Mouse (Mus musculus) A20 (cell line): ENCODE results near the gene Elovl6.

Experiments used
- DNase-seq: peaks from one replicate; pipeline ENCODE4 v3.0.0-alpha.2; 2011; ENCODE audit warnings: low read depth, low spot score

Gene Elovl6

DNA sequence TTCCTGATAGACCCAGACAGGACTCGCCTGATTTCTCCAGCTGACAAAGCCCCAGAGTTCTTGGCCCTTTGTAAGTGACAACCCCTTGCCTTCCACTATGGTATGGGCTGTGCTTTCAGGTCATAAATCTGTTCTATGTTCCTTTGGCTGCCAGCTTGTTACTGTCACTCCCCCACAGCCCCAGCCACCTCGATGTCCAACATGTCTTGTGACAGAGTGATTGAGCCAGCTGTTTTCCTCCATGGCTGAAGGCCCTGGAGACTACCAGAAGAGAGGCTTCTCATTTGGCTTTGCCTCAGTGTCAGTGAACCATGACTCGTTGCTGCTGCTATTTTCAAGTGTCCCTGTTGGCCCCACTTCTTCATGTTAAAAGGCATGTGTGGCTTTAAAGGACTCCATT lies 113.3 kb downstream of the Elovl6 start:
- DNase-seq: peak; percentile 26

DNA sequence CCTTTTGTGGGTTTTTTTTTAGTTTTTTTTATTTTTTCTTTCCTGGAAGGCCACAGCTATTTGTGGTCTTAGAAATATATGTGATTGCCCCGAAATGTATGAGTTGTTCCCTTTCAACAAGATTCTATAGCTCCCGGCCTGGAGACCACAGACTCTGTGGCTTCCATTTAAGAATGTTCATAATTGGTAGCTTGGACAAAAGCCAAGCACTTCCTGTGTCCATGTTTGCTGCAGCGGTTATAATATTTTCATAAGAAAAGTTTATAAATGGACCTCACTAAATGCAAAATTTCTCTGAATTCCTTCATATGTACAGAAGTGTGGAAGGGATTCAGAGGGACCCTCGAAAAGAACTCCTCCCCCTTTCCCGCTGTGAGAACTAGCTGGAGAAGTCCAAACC lies 114.6 kb downstream of the Elovl6 start:
- no peak for DNase-seq

DNA sequence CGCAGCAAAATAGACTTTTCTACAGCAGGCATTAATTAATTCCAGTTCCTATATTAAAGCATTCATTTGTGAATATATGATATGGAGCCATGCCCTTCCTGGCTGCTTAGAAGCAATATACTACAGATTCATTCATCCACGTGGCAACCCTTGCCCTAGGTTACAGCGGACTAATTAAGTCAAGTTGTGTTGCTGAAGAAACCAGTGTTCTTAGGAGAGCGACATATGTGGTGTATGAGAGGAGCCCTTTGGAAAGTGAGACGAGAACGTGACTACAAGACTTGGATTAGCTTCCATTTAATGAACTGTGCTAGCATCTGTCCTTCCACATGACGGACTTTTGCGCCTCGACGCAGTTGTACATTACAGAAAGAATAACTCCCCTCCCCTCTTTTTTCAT lies 115.2 kb downstream of the Elovl6 start:
- DNase-seq: no peak

DNA sequence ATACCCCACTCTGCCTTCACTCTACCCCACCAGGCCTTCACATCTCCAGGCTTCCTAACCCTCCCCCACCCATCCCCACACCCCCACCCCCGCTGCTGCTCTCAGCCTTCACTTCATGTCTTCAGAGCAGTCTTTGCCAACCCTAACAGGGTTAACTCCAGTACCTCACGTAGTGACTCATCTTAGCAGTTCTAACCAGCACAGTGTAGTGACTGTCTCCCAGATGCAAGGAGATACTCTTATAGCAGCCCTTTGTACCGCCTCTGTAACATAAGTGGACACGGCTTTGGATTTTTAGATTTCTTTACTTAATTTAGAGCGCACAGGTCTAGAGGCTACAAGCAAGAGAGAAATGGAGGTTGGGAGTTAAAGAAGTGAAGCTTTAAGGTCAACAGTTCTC lies 116.4 kb downstream of the Elovl6 start:
- DNase-seq: no peak

DNA sequence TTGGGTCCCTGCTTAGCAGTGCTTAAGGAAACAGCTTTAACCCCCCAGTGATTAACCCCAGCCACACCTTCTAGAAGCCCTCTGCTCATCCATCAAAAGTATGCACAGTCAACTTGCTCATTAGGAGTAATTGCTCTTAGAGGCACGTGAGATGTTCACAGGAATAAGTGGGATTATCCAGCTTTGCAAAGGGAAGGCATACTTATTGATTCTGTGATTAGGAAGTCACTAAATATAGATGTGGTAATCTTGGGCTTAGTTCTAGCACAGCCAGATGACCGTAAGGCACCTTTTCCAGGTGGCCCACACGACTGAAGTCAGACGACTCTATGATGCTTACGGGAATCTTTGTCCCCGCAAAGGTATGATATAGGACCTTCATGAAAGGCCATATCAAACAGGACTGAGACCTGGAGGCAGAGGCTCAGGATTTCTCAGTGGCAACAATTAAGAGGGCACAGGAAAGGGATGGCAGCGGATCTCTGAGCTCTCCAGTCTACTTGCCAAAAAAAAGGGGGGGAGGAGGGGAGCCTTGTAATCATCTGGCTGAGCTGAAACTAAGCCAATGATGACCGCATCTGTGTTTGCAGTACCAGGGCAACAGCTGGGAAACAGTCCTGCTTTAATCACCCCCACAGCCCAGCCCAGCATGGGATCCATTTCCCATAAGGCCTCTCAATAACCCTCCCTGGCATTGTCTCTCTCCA lies 117.6 kb downstream of the Elovl6 start:
- DNase-seq: no peak

DNA sequence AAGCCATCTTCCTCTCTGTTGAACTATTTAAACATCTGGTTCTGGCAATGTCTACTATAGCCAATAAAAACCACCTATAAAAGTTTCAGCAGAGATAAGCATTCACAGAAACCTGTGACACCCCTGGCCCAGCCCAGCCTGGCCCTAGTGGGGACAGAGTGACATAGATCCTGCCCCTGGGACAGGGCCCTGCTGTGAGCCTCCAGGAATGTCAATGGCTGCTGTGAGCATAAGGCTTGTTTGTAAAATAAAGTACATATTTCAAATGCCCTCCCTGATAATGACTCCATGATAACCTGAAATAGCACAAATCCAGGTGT lies 118.1 kb downstream of the Elovl6 start:
- no peak for DNase-seq

DNA sequence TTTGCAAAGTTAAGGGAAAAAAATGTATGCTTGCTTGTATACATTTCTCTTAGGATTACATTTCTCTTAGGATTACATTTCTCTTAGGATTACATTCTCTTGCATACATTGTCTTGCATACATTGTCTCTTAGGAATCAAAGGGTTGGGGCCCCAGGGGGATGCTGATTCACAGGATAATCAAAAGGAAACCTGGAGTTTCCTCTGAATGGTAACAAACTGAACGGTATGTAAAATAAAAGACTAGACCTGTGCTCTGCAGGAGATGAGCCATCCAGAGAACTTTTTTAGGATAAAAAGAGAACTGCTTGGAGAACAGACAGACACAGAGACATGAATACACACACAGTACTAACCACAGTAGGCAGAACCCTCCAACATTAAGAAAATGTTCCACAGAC lies 118.8 kb downstream of the Elovl6 start:
- no peak for DNase-seq

DNA sequence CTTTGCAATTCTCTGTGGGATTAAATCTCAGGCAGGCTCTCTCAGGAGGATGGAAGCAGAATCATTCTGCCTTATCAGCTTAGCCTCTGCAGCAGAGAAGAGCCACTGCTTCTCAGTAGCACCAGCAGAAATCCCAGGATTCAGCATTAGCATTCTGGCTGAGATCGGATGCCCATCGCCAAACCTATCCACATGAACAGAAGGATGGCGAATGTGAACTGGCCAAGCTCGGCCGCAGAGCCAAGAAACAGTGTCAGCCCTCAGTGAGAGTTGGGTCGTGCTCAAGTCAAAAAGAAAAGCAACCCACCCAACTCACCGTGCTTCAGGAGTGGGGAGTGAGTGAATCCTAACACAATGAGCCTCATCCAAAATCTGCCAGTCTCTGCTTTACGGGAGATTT lies 119.6 kb downstream of the Elovl6 start:
- DNase-seq: no peak

DNA sequence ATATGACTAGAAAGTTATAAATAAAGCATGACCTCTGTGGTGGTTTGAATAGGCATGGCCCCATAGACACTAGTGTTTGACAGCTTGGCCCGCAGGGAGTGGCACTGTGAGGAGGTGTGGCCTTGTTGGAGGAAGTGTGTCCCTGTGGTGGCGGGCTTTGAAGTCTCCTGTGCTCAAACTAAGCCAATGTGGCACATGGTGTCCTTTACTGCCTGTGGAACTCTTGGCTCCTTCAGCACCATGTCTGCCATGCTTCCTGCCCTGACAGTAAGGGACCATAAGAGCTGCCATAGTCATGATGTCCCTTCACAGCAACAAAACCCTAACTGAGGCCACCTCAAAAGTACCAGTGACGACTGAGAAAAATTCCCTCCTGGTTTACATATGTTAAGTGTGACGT lies 120.3 kb downstream of the Elovl6 start:
- DNase-seq: no peak

DNA sequence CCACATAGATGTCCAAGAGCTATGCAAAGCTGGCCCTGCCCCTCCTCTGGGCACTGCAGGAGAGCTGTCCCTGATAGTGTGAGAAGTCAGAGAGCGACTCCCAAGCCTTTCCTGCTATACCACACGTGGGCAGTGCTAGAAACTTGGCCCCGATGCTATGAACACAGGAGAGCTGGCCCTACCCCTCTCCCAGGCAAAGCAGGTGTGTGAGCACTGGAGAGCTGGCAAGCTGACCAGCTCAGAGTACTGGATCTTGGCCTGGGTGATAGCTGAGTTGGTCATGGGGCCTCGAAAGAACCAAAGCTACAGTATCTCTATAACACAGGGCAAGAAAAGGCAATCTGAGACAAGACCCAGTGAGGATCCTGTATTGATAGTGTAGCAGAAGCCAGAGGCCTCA lies 124.4 kb downstream of the Elovl6 start:
- no peak for DNase-seq

DNA sequence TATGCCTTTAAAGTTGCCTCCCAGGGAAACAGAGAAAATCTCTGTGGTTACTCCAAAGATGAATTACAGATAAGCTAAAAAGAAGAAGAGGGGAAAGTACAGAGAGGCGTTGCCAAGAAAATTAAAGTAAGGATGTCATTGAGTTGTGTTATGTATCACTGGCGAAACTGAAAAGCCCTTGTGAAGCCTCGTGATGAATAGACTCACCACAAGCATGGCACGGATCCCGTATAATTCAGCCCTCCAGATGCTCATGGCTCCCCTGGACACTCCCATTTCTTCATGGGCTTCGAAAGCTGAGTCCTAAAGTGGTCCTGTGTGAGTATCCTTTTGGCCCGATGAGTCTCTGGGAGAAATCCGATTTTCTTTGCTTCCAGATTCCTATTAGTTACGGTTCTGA lies 125.1 kb downstream of the Elovl6 start:
- DNase-seq: no peak

DNA sequence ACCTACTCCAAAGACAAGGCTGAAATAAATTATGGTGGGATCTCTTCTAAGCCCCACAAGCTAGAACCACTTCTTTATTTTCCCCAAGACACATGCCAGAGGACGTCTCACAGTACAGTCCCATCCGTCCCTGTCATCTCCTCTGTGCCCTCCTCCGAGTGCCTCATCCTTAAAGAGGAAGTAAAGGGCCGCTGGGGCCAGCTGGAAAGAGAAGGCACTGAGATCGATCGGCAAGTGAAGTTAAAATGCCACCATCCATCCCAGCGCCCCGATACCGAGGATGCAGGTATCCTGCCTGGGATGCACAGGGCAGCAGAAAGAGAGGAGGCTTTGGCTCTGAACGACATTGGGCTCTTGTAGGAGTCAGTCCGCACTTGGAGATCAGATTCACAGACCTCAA lies 125.6 kb downstream of the Elovl6 start:
- DNase-seq: no peak

DNA sequence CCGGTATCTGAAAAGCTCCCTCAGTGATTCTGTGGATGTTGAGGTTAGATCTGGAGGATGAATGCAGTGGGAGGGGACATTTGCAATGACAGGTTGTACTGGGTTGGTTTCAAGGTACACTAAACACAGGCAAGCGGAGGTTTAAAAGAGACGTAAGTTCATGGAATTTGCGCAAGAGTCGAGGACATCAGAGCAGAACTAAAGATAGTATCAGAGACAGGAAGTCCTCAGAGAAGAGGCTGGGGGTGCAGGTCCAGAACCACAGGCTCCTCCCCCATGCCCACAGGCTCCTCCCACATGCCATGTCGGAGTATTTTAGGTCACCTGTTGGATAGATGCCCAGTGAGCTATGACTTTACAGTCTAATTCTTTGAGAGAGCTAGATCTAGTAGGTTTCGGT lies 126.6 kb downstream of the Elovl6 start:
- no peak for DNase-seq

DNA sequence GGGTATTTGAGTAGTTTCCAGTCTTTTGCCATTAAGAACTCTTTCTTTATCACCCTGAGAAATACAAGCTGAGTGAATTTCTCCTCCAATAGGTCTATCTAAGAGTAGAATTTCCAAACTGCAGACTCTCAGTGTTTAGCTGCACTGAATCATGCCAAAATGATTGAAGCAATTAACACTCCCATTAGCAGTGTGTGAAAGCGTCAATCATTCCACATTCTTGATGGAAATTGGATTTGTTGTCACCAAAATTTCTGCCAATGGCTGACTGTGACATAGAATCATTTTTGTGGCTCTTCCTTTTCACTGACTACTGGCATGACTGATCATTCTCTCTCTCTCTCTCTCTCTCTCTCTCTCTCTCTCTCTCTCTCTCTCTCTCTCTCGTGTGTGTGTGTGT lies 131.8 kb downstream of the Elovl6 start:
- no peak for DNase-seq

DNA sequence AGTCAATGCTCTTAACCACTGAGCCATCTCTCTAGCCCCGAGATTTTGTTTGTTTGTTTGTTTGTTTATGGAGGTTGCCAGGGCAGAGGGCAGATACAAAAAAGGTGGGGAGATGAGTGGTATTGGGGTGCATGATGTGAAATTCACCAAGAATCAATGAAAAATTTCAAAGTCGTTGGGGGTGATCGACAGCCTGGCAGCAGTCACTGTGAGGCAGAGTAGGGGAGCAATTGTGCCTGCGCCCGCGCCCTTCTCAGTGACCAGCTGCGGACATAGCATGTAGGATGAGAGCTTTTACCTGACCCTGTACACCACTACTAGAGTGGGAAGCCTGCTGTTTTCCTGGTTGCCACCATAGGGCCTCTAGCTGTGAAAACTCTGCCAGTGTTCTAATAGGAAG lies 143.8 kb downstream of the Elovl6 start:
- DNase-seq: no peak

DNA sequence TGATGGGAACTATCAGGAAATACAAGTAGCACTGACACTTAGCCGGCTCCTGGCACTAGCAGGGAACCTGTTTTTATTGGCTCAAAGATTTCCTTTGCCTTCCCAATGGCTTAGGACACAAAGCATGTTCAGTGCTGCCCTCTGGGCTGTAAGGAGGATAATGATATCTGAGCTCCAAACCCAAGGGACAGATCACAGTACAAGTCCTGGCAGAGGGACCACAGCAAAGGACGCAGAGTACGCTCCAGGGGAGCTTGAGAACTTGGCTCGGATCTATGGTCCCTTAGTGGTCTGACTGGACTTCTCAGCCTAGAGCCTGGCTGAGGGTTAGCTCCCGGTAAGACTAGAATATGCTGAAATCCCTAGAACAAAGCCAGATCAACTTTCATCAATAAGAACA lies 148.1 kb downstream of the Elovl6 start:
- DNase-seq: no peak

DNA sequence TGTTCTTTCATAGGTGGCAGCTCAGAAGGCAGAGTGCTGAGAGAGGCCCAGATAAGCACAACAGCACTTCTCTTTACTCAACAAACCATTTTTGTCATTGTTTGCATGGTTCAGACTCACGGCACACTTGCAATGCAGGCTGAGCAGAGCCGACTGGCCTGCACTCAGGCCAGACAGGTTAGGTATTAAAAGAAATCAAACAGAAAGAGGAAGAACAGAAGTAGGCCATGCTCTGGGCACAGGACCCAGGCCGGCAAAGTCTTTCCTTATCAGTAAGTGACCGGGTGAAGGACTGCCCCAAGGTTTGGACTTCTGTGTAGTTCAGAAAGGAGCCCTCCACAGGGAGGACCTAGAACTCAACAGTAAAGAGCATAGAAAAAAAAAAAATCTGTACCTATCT lies 149.7 kb downstream of the Elovl6 start:
- no peak for DNase-seq

DNA sequence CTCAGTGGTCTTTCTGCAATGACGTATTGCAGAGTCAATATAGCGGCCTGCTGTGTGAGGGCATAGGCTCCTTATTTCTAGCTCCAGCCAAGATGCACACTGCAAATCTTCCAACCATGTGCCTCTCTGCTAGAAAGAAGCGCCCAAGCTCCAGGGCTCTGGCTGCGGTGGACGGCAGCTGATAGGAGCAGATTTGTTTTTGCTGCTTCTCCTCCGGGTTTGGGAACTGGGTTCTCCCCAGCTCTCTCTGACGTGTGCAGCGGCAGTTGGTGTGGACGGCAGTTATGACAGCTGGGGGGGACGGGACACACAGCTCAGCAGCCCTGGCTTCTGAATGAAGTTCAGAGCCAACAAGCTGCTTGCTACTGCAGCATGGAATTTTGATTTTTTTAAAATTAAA lies 150.2 kb downstream of the Elovl6 start:
- DNase-seq: no peak

DNA sequence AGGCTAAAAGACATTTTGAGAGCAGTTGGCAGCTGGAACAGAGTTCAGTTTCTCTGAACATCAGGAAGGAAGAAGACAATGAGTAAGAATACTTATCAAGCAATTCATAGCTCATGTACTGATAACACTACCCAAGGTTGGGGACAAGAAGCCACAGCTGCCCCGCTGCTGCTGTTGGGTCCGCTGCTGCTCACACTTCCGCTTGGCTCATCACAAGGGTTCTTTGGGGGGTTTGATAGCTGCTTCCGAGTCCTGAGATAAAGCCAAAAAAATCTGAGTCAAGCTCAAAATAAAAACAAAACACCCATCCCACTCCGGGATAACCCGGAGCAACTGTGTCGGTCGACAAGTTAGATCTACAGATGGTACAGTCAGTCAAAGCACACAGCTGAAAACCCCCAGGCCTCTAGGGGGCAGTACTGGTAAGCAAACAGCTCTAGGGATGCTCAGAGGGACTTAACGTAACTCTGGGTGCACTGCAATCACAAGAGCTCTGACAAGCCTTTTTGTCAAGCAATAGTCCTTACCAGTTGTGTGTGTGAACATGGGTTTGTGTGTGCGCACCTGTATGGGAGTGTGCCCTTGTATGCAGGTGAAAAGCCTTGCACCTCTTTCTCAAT lies 151.0 kb downstream of the Elovl6 start:
- peak; percentile 24 for DNase-seq

DNA sequence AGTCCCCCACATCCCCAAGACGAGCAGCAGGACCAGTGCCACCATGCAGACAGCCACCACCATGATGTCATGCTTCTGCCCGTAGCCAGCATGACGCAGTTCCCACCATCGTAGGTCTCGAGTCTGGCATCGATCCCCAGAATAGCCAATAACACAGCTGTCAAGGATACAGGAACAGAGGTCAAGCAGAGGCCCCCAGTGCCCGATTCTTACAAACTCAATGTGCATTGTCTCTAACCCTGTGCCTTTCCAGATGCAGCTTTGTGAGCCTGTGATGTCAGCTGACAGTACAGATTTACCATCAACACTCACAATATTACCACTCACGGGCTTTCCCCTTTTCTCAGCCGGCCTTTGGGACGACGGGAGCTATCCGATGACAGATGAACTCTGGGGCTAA lies 154.0 kb downstream of the Elovl6 start:
- DNase-seq: no peak

DNA sequence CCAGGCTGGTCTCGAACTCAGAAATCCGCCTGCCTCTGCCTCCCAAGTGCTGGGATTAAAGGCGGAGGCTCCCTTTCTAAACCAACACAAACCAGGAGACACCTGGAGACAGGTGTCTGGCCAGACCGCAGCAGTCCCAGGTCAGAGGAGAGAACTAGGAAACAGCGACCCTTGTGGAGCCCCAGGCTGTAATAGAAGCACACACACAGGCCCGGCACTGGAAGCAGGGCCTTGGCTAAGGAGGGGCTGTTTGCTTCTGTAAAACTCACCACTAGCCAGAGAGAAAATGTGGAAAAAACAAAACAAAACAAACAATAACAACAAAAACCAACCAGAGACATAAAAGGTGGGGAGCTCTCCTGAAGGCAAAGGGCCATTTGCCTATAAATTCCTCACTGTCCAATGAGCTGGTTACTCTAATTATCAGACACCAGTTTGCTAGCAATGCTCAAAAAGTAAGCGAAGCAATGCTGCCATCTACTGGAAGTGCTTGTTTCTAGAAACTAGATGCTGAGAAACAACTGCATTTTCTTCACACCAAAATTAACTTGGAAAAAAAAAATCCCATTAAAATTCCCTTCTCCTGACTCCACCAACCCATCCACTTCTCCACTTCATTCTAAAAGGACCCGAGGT lies 154.7 kb downstream of the Elovl6 start:
- peak; percentile 57 for DNase-seq

DNA sequence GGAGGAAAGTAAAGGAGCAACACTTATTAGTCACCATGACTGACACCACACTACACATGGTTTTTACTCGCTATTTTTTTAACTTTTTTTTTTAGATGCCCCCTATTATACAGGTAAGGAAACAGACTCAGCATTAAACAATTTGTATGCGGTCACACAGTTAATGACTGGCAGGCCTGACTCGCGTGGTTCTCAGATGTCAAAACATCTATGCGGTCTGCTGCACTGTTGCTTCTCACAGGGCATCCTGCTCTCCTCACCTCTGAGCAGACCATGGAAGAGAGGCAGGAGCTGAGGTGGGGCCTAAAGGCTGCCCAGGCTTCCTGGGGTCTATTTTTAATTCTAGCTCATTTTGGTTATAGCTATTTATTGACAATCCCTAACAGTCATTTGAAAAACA lies 155.3 kb downstream of the Elovl6 start:
- no peak for DNase-seq
